Mouse (Mus musculus) heart, embryonic 11.5 days (tissue): ENCODE measurements around the gene Elmsan1. TPM values are rescaled to one million over a fixed set of nuclear protein-coding genes. Genes with fewer than 3 reads are reported as not detected.

Experiments used
- ATAC-seq: fragments of 200-750 bp; cut with Nextera tagmentation; replicated peaks from 2 replicates; pipeline ENCODE4 v1.8.0; 2017; ENCODE audit warnings: moderate library complexity; ENCODE audit not compliant: insufficient number of reproducible peaks, low FRiP score, low TSS enrichment
- H3K27ac ChIP-seq: fragments of 300-500 bp; sonication (generic); 2 replicates; pipeline ENCODE4 v1.5.1; 2014; ENCODE audit warnings: mild to moderate bottlenecking, low read depth, low read length
- H3K27me3 ChIP-seq: fragments of 300-500 bp; sonication (generic); 2 replicates; pipeline ENCODE4 v1.6.1; 2014; ENCODE audit warnings: mild to moderate bottlenecking, low read length, mixed read lengths; ENCODE audit not compliant: control insufficient read depth, insufficient read depth
- H3K36me3 ChIP-seq: fragments of 300-500 bp; sonication (generic); 2 replicates; pipeline ENCODE4 v1.6.1; 2014; ENCODE audit warnings: mild to moderate bottlenecking, low read length, moderate library complexity, mixed read lengths; ENCODE audit not compliant: control insufficient read depth, insufficient read depth
- H3K4me1 ChIP-seq: fragments of 300-500 bp; sonication (generic); 2 replicates; pipeline ENCODE4 v1.6.1; 2014; ENCODE audit warnings: low read length; ENCODE audit not compliant: control insufficient read depth, insufficient read depth
- H3K4me2 ChIP-seq: fragments of 300-500 bp; sonication (generic); 2 replicates; pipeline ENCODE4 v1.6.1; 2014; ENCODE audit warnings: mild to moderate bottlenecking, moderate library complexity
- H3K4me3 ChIP-seq: fragments of 300-500 bp; sonication (generic); 2 replicates; pipeline ENCODE4 v1.5.1; 2014; ENCODE audit warnings: low read depth, low read length
- H3K9ac ChIP-seq: fragments of 300-500 bp; sonication (generic); 2 replicates; pipeline ENCODE4 v1.6.1; 2014; ENCODE audit warnings: mild to moderate bottlenecking, low read depth, low read length, moderate library complexity
- H3K9me3 ChIP-seq: fragments of 300-500 bp; sonication (generic); replicated peaks from 2 replicates; pipeline ENCODE4 v1.6.1; 2016; ENCODE audit warnings: low read length; ENCODE audit not compliant: control insufficient read depth
- WGBS: fragments of 180-500 bp; shearing (Covaris S2); extraction: QIAGEN DNeasy Blood & Tissue Kit; methylation state at CpG from one replicate; pipeline ENCODE4 v1.1.7; 2014; ENCODE audit not compliant: insufficient replicate concordance; 5-methylcytosine and 5-hydroxymethylcytosine counted together
- polyA plus RNA-seq: library from polyadenylated mRNA; unstranded; fragments of >200 nt; fragmentation: Nextera tagmentation; extraction: Ambion mirVana; gene quantifications from 2 replicates; pipeline ENCODE4 v1.2.1, GENCODE M21; 2014

Gene Elmsan1
- polyA plus RNA-seq, 1 experiment from 2014 or later = 7.1 TPM

DNA sequence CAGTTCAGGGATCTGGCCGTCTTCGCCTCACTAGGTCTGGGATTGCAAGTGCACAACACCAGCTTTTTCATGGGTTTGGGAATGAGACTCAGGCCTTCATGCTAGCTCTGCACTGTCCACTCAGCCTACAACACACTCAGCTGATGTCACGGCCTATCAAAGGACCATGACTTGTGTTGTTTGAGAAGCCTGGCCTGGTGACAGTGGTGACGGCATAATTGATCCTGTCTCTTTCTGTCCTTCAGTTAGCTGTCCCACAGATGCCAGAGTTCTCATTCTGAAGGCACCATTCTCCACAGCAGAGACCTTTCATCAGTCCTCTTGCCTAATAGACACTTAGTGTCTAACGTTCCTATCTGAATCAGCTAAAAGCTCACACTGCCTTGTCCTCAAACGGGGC is 90.1 kb downstream of the Elmsan1 start:
- no peak overlapping the region for H3K27ac ChIP-seq
- peaks cover 8% of the 10 kb centered on the region; the same call in 1 of the 2 replicates for H3K36me3 ChIP-seq
- 82% methylated on average over 6 of the region's 6 CpGs for WGBS

DNA sequence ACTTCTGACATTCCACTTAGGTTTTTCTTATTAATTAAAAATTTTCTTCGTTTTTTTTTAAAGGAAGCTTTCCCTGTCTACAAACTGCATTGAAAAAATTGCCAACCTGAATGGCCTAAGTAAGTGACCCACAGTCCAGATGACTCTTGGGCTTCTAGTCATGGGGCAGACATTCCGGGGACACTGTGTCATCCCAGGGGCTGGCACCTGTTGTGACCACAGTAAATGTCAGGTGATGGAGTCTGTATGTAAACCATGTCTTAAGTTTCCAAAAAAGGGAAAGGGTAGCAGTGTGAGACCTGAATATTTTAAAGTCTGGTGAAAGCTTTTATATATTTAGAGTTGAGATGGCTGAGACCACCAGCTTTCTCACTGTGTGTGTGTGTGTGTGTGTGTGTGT is 91.8 kb downstream of the Elmsan1 start:
- no peak overlapping the region for H3K4me3 ChIP-seq
- H3K9me3 ChIP-seq = no peaks in the 10 kb centered on the region
- H3K9ac ChIP-seq = no peak overlapping the region
- ATAC-seq = no peak
- WGBS = 73% methylated on average over 2 of the region's 2 CpGs
- H3K27me3 ChIP-seq = no peaks in the 10 kb centered on the region
- no peak overlapping the region for H3K27ac ChIP-seq
- H3K4me1 ChIP-seq = no peaks in the 10 kb centered on the region
- peaks cover 3% of the 10 kb centered on the region; the same call in 1 of the 2 replicates for H3K36me3 ChIP-seq
- no peak overlapping the region for H3K4me2 ChIP-seq

More for the DNA sequence above, 90.1 kb downstream of the Elmsan1 start:
- no peak overlapping the region for H3K4me2 ChIP-seq
- H3K4me1 ChIP-seq = no peaks in the 10 kb centered on the region
- H3K9ac ChIP-seq = no peak overlapping the region
- H3K27me3 ChIP-seq = no peaks in the 10 kb centered on the region
- H3K9me3 ChIP-seq = no peaks in the 10 kb centered on the region
- no peak for ATAC-seq
- no peak overlapping the region for H3K4me3 ChIP-seq

DNA sequence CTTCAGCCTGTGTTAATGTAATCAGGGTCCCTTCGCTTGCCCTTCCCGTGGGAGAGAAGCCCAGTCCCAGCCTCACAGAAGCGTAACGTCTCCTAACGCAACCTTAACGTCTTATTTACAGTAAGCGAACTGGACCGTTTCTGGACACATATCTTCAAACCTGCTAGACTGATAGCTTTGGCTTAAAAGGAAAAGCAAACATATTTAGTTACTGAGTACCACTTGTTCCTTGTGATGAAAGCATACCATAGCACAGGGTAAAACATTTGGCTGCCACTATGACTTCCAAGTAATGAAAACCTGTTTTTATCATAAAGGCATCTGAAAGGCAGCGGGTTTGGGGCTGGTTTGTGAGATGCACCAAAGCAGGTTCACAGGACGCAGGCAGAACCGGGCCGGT is 92.8 kb downstream of the Elmsan1 start:
- H3K36me3 ChIP-seq = no peaks in the 10 kb centered on the region
- H3K27ac ChIP-seq = no peak overlapping the region
- no peaks in the 10 kb centered on the region for H3K27me3 ChIP-seq
- no peaks in the 10 kb centered on the region for H3K9me3 ChIP-seq
- no peak overlapping the region for H3K9ac ChIP-seq
- 74% methylated on average over 12 of the region's 12 CpGs for WGBS
- no peak overlapping the region for H3K4me3 ChIP-seq
- no peak overlapping the region for H3K4me2 ChIP-seq
- ATAC-seq = no peak
- H3K4me1 ChIP-seq = no peaks in the 10 kb centered on the region

DNA sequence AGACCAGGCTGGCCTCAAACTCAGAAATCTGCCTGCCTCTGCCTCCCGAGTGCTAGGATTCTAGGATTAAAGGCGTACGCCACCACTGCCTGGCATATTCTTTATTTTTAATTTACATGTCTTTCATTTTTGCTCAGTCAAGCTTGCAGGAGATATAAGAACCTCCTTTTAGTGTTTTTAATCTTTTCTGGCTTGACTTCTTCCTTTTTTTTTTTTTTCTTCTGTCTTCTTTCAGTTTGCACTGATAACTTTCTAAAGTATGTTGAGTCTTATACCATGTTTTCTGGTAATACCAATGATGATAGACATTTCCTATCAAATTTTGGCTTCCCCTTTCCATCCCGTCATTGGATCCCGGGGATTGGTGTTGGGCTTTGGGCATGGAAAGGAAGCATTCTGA is 99.1 kb downstream of the Elmsan1 start:
- H3K27ac ChIP-seq = no peak overlapping the region
- WGBS = 86% methylated on average over 5 of the region's 5 CpGs

DNA sequence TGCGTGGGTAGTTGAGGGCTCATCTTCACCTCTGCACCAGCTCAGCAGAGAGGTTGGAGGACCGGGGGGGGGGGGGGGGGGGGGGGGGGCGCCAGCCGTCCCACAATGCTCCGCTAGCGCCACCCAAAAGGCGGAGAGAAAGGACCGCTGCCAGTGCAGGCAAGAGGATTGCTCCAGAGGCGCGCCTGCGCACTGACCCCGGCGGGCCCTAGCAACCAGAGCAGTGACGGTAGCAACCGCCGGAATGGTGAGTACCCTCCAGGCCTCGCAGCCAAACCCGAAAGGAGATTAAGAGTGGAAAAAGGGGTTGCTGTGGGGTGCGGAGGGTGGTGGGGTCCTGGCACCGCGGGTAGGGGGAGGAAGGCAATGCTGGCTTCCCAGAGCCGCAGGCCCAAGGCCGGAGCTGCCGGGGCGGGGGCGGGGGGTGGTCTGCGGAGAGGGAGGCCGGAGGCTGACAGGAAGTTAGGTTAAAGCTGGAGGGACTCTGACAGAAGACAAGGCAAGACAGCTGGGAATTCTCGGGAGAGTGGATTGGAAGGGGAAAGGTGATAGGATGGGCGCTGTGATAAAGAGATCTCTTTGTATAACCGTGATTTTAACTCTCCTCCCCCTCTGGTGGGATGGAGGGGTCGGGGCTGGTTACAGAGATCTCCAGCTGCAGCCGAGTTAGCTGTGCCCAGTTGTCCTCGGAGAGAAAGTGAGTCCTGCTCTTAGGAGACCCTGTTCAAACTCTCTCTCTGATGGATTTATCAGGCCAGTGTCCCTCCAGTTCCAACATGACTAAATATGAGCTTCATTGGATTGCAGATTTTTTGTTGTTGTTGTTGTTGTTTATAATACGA is 104.3 kb downstream of the Elmsan1 start, which contains the start of gene Dnal1:
Gene Dnal1, plus strand, starts transcription at position 214 of the 842 bp plus-strand sequence.
- ATAC-seq = peak; percentile 85
- WGBS = 3% methylated on average over 31 of the region's 35 CpGs
- H3K9me3 ChIP-seq = no peaks in the 10 kb centered on the region
- H3K4me3 ChIP-seq = peak within 1 kb of the TSS; percentile 79
- peak within 1 kb of the TSS; percentile 70 for H3K9ac ChIP-seq
- no peaks in the 10 kb centered on the region for H3K27me3 ChIP-seq
- no peaks in the 10 kb centered on the region for H3K4me1 ChIP-seq
- H3K36me3 ChIP-seq = no peaks in the 10 kb centered on the region
- peak within 1 kb of the TSS; percentile 50; the same call in 1 of the 2 replicates for H3K27ac ChIP-seq
- H3K4me2 ChIP-seq = peak within 1 kb of the TSS; percentile 67

More for the DNA sequence above, 99.1 kb downstream of the Elmsan1 start:
- Histone ChIP-seq H3K4me3 (no peak overlapping the region), H3K9ac (no peak overlapping the region), H3K4me2 (no peak overlapping the region), H3K27me3 (no peaks in the 10 kb centered on the region), H3K36me3 (no peaks in the 10 kb centered on the region), H3K9me3 (no peaks in the 10 kb centered on the region), H3K4me1 (no peaks in the 10 kb centered on the region)
- ATAC-seq = no peak

DNA sequence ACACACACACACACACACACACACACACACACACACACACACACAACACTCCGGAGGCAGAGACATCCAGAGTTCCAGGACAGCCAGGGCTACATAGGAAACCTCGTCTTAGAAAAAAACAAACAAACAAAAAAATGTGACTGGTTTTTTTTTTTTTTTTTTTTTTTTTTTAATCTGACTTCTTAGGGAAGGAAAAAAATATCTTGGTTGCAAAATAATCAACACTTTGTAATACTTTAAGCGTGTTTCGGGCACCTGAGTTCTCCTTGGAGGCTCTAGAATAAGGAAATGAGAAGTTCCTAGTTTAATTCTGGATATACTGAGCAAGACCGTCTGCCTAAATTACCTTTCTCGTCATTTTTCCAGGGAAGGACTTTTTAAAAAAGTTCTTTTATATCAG is 105.0 kb downstream of the Elmsan1 start:
- Histone ChIP-seq H3K27me3 (no peaks in the 10 kb centered on the region), H3K9ac (no peak overlapping the region), H3K36me3 (no peaks in the 10 kb centered on the region), H3K4me3 (peak overlapping the region; percentile 79), H3K27ac (no peak overlapping the region), H3K4me1 (no peaks in the 10 kb centered on the region), H3K9me3 (no peaks in the 10 kb centered on the region), H3K4me2 (peak overlapping the region; percentile 67)
- 46% methylated on average over 6 of the region's 6 CpGs for WGBS
- ATAC-seq = no peak

DNA sequence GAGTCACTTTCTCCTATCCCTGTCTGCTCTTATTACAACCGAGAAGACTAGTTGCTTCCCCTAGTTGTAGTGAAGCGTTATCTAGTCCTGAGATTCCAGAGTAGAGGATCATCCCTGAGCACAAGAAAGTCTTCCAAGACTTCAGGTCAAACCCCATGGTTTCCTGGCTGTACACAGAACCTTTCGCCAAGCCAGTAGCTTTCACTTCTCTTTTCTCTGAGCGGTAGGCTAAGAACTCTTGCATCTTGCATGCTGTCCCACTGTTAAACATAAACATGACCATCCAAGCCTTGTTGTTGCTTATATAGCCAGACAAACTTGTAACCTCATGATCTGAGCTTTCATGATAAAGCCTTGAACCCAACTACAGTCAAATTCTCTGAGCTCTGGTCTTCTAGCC is 107.9 kb downstream of the Elmsan1 start:
- H3K9ac ChIP-seq = no peak overlapping the region
- WGBS = 82% methylated on average over 4 of the region's 4 CpGs
- no peaks in the 10 kb centered on the region for H3K27me3 ChIP-seq
- no peak overlapping the region for H3K4me2 ChIP-seq
- H3K9me3 ChIP-seq = no peaks in the 10 kb centered on the region
- H3K4me3 ChIP-seq = no peak overlapping the region
- no peaks in the 10 kb centered on the region for H3K36me3 ChIP-seq
- no peak for ATAC-seq
- no peaks in the 10 kb centered on the region for H3K4me1 ChIP-seq
- H3K27ac ChIP-seq = no peak overlapping the region

DNA sequence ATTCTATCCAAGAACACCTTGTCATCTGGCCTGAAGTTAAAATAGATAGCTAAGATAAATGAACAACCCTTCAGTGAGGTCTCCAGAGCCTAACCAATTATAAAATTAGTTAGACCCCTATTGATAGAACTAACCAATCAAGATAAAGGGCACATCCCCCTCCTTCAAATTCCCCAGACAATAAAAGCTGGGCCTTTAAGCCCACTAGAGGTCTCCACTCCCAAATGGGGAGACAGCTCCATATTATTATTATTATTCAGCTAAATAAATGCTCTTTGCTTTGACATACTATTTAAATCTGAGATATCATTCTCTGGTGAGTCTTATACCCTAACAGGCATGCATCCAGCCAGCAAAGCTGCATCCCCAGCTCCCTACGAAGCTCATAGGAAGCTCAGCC is 108.8 kb downstream of the Elmsan1 start:
- Histone ChIP-seq H3K27ac (no peak overlapping the region), H3K9ac (no peak overlapping the region), H3K36me3 (no peaks in the 10 kb centered on the region), H3K9me3 (no peaks in the 10 kb centered on the region), H3K27me3 (no peaks in the 10 kb centered on the region), H3K4me2 (no peak overlapping the region), H3K4me3 (no peak overlapping the region), H3K4me1 (no peaks in the 10 kb centered on the region)
- 72% methylated on average over 1 of the region's 1 CpGs for WGBS
- ATAC-seq = no peak

DNA sequence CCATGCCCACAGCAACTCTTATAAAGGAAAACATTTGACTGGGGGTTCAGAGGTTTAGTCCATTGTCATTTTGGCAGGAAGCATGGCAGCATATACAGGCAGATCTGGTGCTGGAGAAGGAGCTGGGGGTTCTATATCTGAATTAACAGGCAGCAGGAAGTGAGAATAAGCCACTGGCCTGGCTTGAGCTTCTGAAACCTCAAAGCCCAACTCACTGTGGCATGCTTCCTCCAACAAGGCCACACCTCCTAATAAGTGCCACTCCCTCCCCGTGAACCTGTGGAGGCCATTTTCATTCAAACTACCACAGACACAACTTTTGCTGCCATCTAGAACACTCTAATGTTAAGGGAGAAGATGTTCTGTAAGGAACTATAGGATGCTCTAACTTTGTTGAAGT is 111.0 kb downstream of the Elmsan1 start:
- H3K9ac ChIP-seq = no peak overlapping the region
- 58% methylated on average over 1 of the region's 1 CpGs for WGBS

More for the DNA sequence above, 111.0 kb downstream of the Elmsan1 start:
- H3K27me3 ChIP-seq = no peaks in the 10 kb centered on the region
- H3K9me3 ChIP-seq = no peaks in the 10 kb centered on the region
- H3K4me1 ChIP-seq = no peaks in the 10 kb centered on the region
- H3K36me3 ChIP-seq = no peaks in the 10 kb centered on the region
- no peak overlapping the region for H3K27ac ChIP-seq
- no peak overlapping the region for H3K4me3 ChIP-seq
- no peak overlapping the region for H3K4me2 ChIP-seq
- ATAC-seq = no peak
